Mouse (Mus musculus) heart, postnatal 25 days (tissue): ENCODE measurements around the gene Gnpnat1. TPM values are rescaled to one million over a fixed set of nuclear protein-coding genes. Genes with fewer than 3 reads are reported as not detected.
"Not testable (repeated sequence)": the region's sequence is repeated elsewhere in the genome, so short reads cannot be mapped to it uniquely, and the experiment has no call there.

Experiments
- DNase-seq: peaks from one replicate; pipeline ENCODE4 v3.0.0; 2022; ENCODE audit warnings: low spot score
- intact Hi-C: fragments of 180-260 bp; cut with DNase I; formaldehyde crosslinking; loops from one replicate; pipeline ENCODE4 v1.15.1; 2025
- total RNA-seq, 2 experiments: library from RNA; stranded (reverse); gene quantifications; 2 replicates each; pipeline ENCODE4 v1.2.3; 2021

The Gnpnat1 gene
- total RNA-seq, result 10 to 100 TPM in 1 of 2 experiments, 1 to 10 TPM in 1; 9.3 to 11.5 TPM

GRCm38 (mm10) chr14:45404813-45405212 lies at the start of gene Gnpnat1:
Gene Gnpnat1 (minus strand): TSS chr14:45404913.
- intact Hi-C loops, DNase-seq: not testable (repeated sequence)

- intact Hi-C loops, result no loop called here
- DNase-seq, result no peak
Measured at GRCm38 (mm10) chr14:45453538-45454233, 49.0 kb upstream of the Gnpnat1 start.

GRCm38 (mm10) chr14:45452861-45453512 lies 48.3 kb upstream of the Gnpnat1 start:
- intact Hi-C loops, result no loop called here

GRCm38 (mm10) chr14:45452148-45452547 lies 47.4 kb upstream of the Gnpnat1 start:
- no peak for DNase-seq
- intact Hi-C loops, result no loop called here

More at GRCm38 (mm10) chr14:45452861-45453512, 48.3 kb upstream of the Gnpnat1 start:
- DNase-seq, result peak; percentile 29

GRCm38 (mm10) chr14:45451090-45451489 lies 46.4 kb upstream of the Gnpnat1 start:
- DNase-seq, result no peak
- intact Hi-C loops, result no loop called here

- DNase-seq, result no peak
- intact Hi-C loops, result no loop called here
Measured at GRCm38 (mm10) chr14:45446777-45447176, 42.1 kb upstream of the Gnpnat1 start.

- intact Hi-C loops, result no loop called here
- no peak for DNase-seq
Measured at GRCm38 (mm10) chr14:45445445-45445844, 40.7 kb upstream of the Gnpnat1 start.

- intact Hi-C loops, result no loop called here
- DNase-seq, result no peak
Measured at GRCm38 (mm10) chr14:45444870-45445269, 40.2 kb upstream of the Gnpnat1 start.

- DNase-seq, result no peak
- intact Hi-C loops, result no loop called here
Measured at GRCm38 (mm10) chr14:45442781-45443560, 38.3 kb upstream of the Gnpnat1 start.

GRCm38 (mm10) chr14:45441291-45441690 lies 36.6 kb upstream of the Gnpnat1 start:
- DNase-seq, result no peak
- intact Hi-C loops, result no loop called here

- intact Hi-C loops, result no loop called here
- DNase-seq, result no peak
Measured at GRCm38 (mm10) chr14:45439387-45439786, 34.7 kb upstream of the Gnpnat1 start.

GRCm38 (mm10) chr14:45438931-45439275 lies 34.2 kb upstream of the Gnpnat1 start:
- DNase-seq, result no peak
- intact Hi-C loops, result no loop called here

- intact Hi-C loops, result no loop called here
- DNase-seq, result no peak
Measured at GRCm38 (mm10) chr14:45438250-45438930, 33.7 kb upstream of the Gnpnat1 start.

- DNase-seq, result no peak
- intact Hi-C loops, result no loop called here
Measured at GRCm38 (mm10) chr14:45434220-45434619, 29.5 kb upstream of the Gnpnat1 start.

GRCm38 (mm10) chr14:45432003-45432402 lies 27.3 kb upstream of the Gnpnat1 start:
- no peak for DNase-seq
- intact Hi-C loops, result no loop called here

GRCm38 (mm10) chr14:45430066-45430842 lies 25.5 kb upstream of the Gnpnat1 start:
- intact Hi-C loops, result no loop called here
- DNase-seq, result no peak

- intact Hi-C loops, result loop anchor here (2.0 to 10.0 kb wide), 4 partner anchors 39 to 352 kb away; no protein-coding TSS in a partner anchor
- no peak for DNase-seq
Measured at GRCm38 (mm10) chr14:45423220-45423619, 18.5 kb upstream of the Gnpnat1 start.

- intact Hi-C loops, result loop anchor here (2.0 to 10.0 kb wide), 4 partner anchors 40 to 352 kb away; no protein-coding TSS in a partner anchor
- no peak for DNase-seq
Measured at GRCm38 (mm10) chr14:45422371-45422770, 17.7 kb upstream of the Gnpnat1 start.

- no peak for DNase-seq
- intact Hi-C loops, result no loop called here
Measured at GRCm38 (mm10) chr14:45419323-45419722, 14.6 kb upstream of the Gnpnat1 start.
